Comparison of ENCODE assay signal across 8 mouse cellular contexts in the genomic region with DNA sequence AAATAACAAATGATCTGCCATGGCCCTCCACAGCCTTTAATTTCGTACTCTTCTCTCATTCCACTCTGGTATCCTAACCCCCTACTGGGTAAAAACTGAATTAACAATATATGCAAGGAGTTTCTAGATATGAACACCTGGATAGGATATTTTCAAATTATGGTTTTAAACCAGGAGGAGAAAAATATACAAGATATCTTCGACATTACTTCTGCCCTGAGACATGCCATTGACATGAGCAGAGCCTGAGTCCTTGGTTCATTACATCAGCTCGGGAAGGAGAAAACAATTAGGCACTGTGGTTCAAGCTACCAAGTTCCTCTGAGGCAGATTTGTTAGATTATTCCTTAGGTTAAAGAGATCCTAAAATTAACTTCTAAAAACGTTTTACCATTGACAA. TPM values are rescaled to one million over a fixed set of nuclear protein-coding genes. Genes with fewer than 3 reads are reported as not detected.
DNase-seq lines count a peak whose midpoint lies in the region; ATAC-seq and TF ChIP-seq lines count a peak whose summit lies in the region.

No protein-coding gene starts in this region.

- no peak for ATAC-seq in heart, embryonic 15.5 days (replicated peaks; ENCODE audit: insufficient number of reproducible peaks, insufficient read depth, low FRiP score, low read depth)
- no peak for ATAC-seq in forebrain, postnatal 0 days
- no peak for ATAC-seq in midbrain, embryonic 11.5 days (ENCODE audit: low FRiP score)

- peaks cover 54% of the 10 kb centered on the region for H3K79me2 ChIP-seq in MEL (ENCODE audit: control insufficient read depth, insufficient read depth, low read length, poor library complexity)

- TF ChIP-seq EP300 in MEL (IDR thresholded peaks at IDR 0.05; ENCODE audit: low read depth in 1 of 2, low read length in 2 of 2), result 0 out of 4 replicates have a peak, but pooled peaks of 1 of the 2 experiments have one; percentile 3

- H3K36me3 ChIP-seq in heart, embryonic 15.5 days, result no peaks in the 10 kb centered on the region
- H3K36me3 ChIP-seq in MEL (ENCODE audit: control insufficient read depth in 1 of 2, insufficient read depth in 2 of 2, low read length in 2 of 2), result peaks cover 17 to 38% of the 10 kb centered on the region in 2 experiments
- no peaks in the 10 kb centered on the region for H3K36me3 ChIP-seq in forebrain, postnatal 0 days (ENCODE audit: insufficient read depth)
- no peaks in the 10 kb centered on the region for H3K36me3 ChIP-seq in midbrain, embryonic 11.5 days (ENCODE audit: control insufficient read depth, insufficient read depth, low read length)

- intact Hi-C loops in heart, postnatal 36 days (cut with DNase I), result loop anchor here (2.0 kb wide), 1 partner anchor 75 kb away; no protein-coding TSS in a partner anchor

- H3K4me1 ChIP-seq in heart, embryonic 15.5 days (replicated peaks), result peaks cover 59% of the 10 kb centered on the region
- peaks cover 9 to 26% of the 10 kb centered on the region in 2 experiments; a peak in 3 of 4 replicates for H3K4me1 ChIP-seq in MEL (ENCODE audit: control insufficient read depth in 1 of 2, insufficient read depth in 2 of 2, low read length in 2 of 2)
- peaks cover 11% of the 10 kb centered on the region; the same call in 1 of the 2 replicates for H3K4me1 ChIP-seq in forebrain, postnatal 0 days (ENCODE audit: insufficient read depth)
- peaks cover 12% of the 10 kb centered on the region for H3K4me1 ChIP-seq in midbrain, embryonic 11.5 days (ENCODE audit: control insufficient read depth, insufficient read depth, low read length)

- H3K9me3 ChIP-seq in heart, embryonic 15.5 days (replicated peaks), result no peaks in the 10 kb centered on the region
- H3K9me3 ChIP-seq in MEL (replicated peaks; ENCODE audit: insufficient read depth, low read length), result no peaks in the 10 kb centered on the region
- no peaks in the 10 kb centered on the region for H3K9me3 ChIP-seq in forebrain, postnatal 0 days (ENCODE audit: low read length)
- no peaks in the 10 kb centered on the region for H3K9me3 ChIP-seq in midbrain, embryonic 11.5 days (ENCODE audit: control insufficient read depth, low read length)

- no peak for DNase-seq in heart, postnatal 36 days
- peak; percentile 66 for DNase-seq in MEL (ENCODE audit: low read depth, low spot score)
- DNase-seq in forebrain, postnatal 0 days, result no peak
- DNase-seq in midbrain, embryonic 11.5 days (ENCODE audit: low spot score, missing footprints), result peak; percentile 88
- no peak for DNase-seq in right cerebral cortex, postnatal 25 days
- no peak for DNase-seq in gastrocnemius, adult 18-20 months (ENCODE audit: low spot score)
- no peak for DNase-seq in layer of hippocampus, postnatal 10 days (ENCODE audit: low spot score in 2 of 2)

- peak overlapping the region; percentile 99 for H3K27ac ChIP-seq in heart, embryonic 15.5 days
- H3K27ac ChIP-seq in MEL (ENCODE audit: control insufficient read depth, low read depth, low read length), result peak overlapping the region; percentile 100
- peak overlapping the region; percentile 95 for H3K27ac ChIP-seq in forebrain, postnatal 0 days (ENCODE audit: low read depth, low read length)
- H3K27ac ChIP-seq in midbrain, embryonic 11.5 days (ENCODE audit: low read depth, low read length), result no peak overlapping the region

- peak overlapping the region; percentile 70 for H3K4me2 ChIP-seq in heart, embryonic 15.5 days
- peak overlapping the region; percentile 50 for H3K4me2 ChIP-seq in forebrain, postnatal 0 days (ENCODE audit: low read depth)
- H3K4me2 ChIP-seq in midbrain, embryonic 11.5 days, result peak overlapping the region; percentile 60

- TF ChIP-seq RAD21 in MEL (IDR thresholded peaks at IDR 0.05; ENCODE audit: low read depth, low read length), result no peak

- 9% methylated on average over 4 of the region's 4 CpGs for WGBS in heart, embryonic 15.5 days
- whole genome bisulfite sequencing in forebrain, postnatal 0 days, result 4% methylated on average over 4 of the region's 4 CpGs
- 12% methylated on average over 4 of the region's 4 CpGs for WGBS in midbrain, embryonic 11.5 days

- TF ChIP-seq CTCF in MEL (IDR thresholded peaks at IDR 0.05 in 2 of 3, conservative IDR thresholded peaks at IDR 0.05 in 1 of 3; ENCODE audit: control insufficient read depth in 1 of 3, insufficient read depth in 1 of 3, low read depth in 2 of 3, low read length in 3 of 3, poor library complexity in 1 of 3, severe bottlenecking in 1 of 3), result peak in 1 of 3 experiments; percentile 2; a peak in 1 of 6 replicates
- TF ChIP-seq CTCF in forebrain, postnatal 0 days (IDR thresholded peaks at IDR 0.05; ENCODE audit: low read depth), result peak; percentile 35

- peak overlapping the region; percentile 94 for H3K4me3 ChIP-seq in heart, embryonic 15.5 days
- peak overlapping the region; percentile 78 to 86 for H3K4me3 ChIP-seq in MEL (ENCODE audit: control insufficient read depth in 1 of 2, insufficient read depth in 1 of 2, low read depth in 2 of 2, low read length in 2 of 2)
- peak overlapping the region; percentile 98 for H3K4me3 ChIP-seq in forebrain, postnatal 0 days (ENCODE audit: low read depth, low read length)
- peak overlapping the region; percentile 91 for H3K4me3 ChIP-seq in midbrain, embryonic 11.5 days (ENCODE audit: low read depth, low read length)

- no peak; a peak in 1 of 4 replicates for TF ChIP-seq POLR2A in MEL (IDR thresholded peaks at IDR 0.05; ENCODE audit: control insufficient read depth in 1 of 2, insufficient read depth in 1 of 2, low read depth in 1 of 2, low read length in 2 of 2, poor library complexity in 1 of 2)

- H3K9ac ChIP-seq in heart, embryonic 15.5 days, result peak overlapping the region; percentile 95
- peak overlapping the region; percentile 94 for H3K9ac ChIP-seq in MEL (ENCODE audit: control insufficient read depth, low read depth, low read length, poor library complexity, severe bottlenecking)
- H3K9ac ChIP-seq in forebrain, postnatal 0 days, result peak overlapping the region; percentile 95
- peak overlapping the region; percentile 89 for H3K9ac ChIP-seq in midbrain, embryonic 11.5 days (ENCODE audit: low read length)

- H3K27me3 ChIP-seq in heart, embryonic 15.5 days, result no peaks in the 10 kb centered on the region
- H3K27me3 ChIP-seq in MEL (ENCODE audit: control insufficient read depth in 1 of 2, insufficient read depth in 2 of 2, low read length in 2 of 2), result no peaks in the 10 kb centered on the region
- H3K27me3 ChIP-seq in forebrain, postnatal 0 days (ENCODE audit: insufficient read depth, low read length), result no peaks in the 10 kb centered on the region
- H3K27me3 ChIP-seq in midbrain, embryonic 11.5 days (ENCODE audit: control insufficient read depth, insufficient read depth, low read length), result no peaks in the 10 kb centered on the region

TF ChIP-seq in MEL, 35 proteins besides CTCF, POLR2A, EP300 and RAD21:
- TF ChIP-seq SMC3 (IDR thresholded peaks at IDR 0.05; ENCODE audit: low read depth, low read length) (0 out of 2 replicates have a peak, but pooled peaks have one; percentile 2), CHD1 (IDR thresholded peaks at IDR 0.05; ENCODE audit: low read depth, low read length) (peak; percentile 98), TCF12 (IDR thresholded peaks at IDR 0.05; ENCODE audit: low read depth, low read length) (no peak; the same call in 1 of the 2 replicates), ZNF384 (IDR thresholded peaks at IDR 0.05; ENCODE audit: low read depth, low read length) (no peak), USF2 (IDR thresholded peaks at IDR 0.05; ENCODE audit: borderline replicate concordance in 1 of 2, insufficient read depth in 1 of 2, low read depth in 1 of 2, low read length in 2 of 2) (no peak), MAZ (IDR thresholded peaks at IDR 0.05; ENCODE audit: low read depth, low read length) (no peak)

RNA-seq across cellular contexts. Expression of gene Serinc3, which starts 0.9 kb away (rescaled TPM):
- 54.8 and 57.1 TPM in 2 replicates for polyA plus RNA-seq in heart, embryonic 15.5 days (2015; fragmentation: Nextera tagmentation; extraction: Ambion mirVana)
- total RNA-seq in heart, postnatal 36 days (2021), result 100 to 1,000 TPM; 316 to 421 TPM
- total RNA-seq in MEL (2012; rRNA removed), result 326 and 348 TPM in 2 replicates
- 100 to 1,000 TPM; 637 to 650 TPM for polyA plus RNA-seq in MEL (2012; ENCODE audit: insufficient read depth in 1 of 2, insufficient read length in 2 of 2, low read depth in 1 of 2, low replicate concordance in 2 of 2, missing spikeins in 1 of 2)
- total RNA-seq in forebrain, postnatal 0 days (2014; rRNA removed), result 81.9 and 98.2 TPM in 2 replicates
- polyA plus RNA-seq in forebrain, postnatal 0 days (2015; fragmentation: Nextera tagmentation; extraction: Ambion mirVana), result 26.4 and 31.7 TPM in 2 replicates
- 35.0 and 38.8 TPM in 2 replicates for polyA plus RNA-seq in midbrain, embryonic 11.5 days (2014; fragmentation: Nextera tagmentation; extraction: Ambion mirVana)
- 100 to 1,000 TPM; 103 to 119 TPM for total RNA-seq in gastrocnemius, adult 18-20 months (2021)
- 100 to 1,000 TPM; 168 to 196 TPM for total RNA-seq in layer of hippocampus, postnatal 10 days (2021)

RNA-seq across cellular contexts. Expression of gene Pkig, which starts 14.1 kb away (rescaled TPM):
- polyA plus RNA-seq in heart, embryonic 15.5 days (2015; fragmentation: Nextera tagmentation; extraction: Ambion mirVana), result 289 and 356 TPM in 2 replicates
- 100 to 1,000 TPM; 221 to 229 TPM for total RNA-seq in heart, postnatal 36 days (2021)
- 74.6 and 79.5 TPM in 2 replicates for total RNA-seq in MEL (2012; rRNA removed)
- 100 to 1,000 TPM in 1 of 2 experiments, not detected in 1; 160 TPM for polyA plus RNA-seq in MEL (2012; ENCODE audit: insufficient read depth in 1 of 2, insufficient read length in 2 of 2, low read depth in 1 of 2, low replicate concordance in 2 of 2, missing spikeins in 1 of 2)
- 114 and 138 TPM in 2 replicates for total RNA-seq in forebrain, postnatal 0 days (2014; rRNA removed)
- polyA plus RNA-seq in forebrain, postnatal 0 days (2015; fragmentation: Nextera tagmentation; extraction: Ambion mirVana), result 211 and 214 TPM in 2 replicates
- polyA plus RNA-seq in midbrain, embryonic 11.5 days (2014; fragmentation: Nextera tagmentation; extraction: Ambion mirVana), result 153 and 162 TPM in 2 replicates
- total RNA-seq in gastrocnemius, adult 18-20 months (2021), result 100 to 1,000 TPM; 113 to 126 TPM
- total RNA-seq in layer of hippocampus, postnatal 10 days (2021), result 10 to 100 TPM; 75.4 to 87.8 TPM

RNA-seq across cellular contexts. Expression of gene Ttpal, which starts 41.9 kb away (rescaled TPM):
- polyA plus RNA-seq in heart, embryonic 15.5 days (2015; fragmentation: Nextera tagmentation; extraction: Ambion mirVana), result 15.2 and 21.2 TPM in 2 replicates
- 10 to 100 TPM in 1 of 2 experiments, 1 to 10 TPM in 1; 9.9 to 11.6 TPM for total RNA-seq in heart, postnatal 36 days (2021)
- total RNA-seq in MEL (2012; rRNA removed), result 17.1 and 20.4 TPM in 2 replicates
- polyA plus RNA-seq in MEL (2012; ENCODE audit: insufficient read depth in 1 of 2, insufficient read length in 2 of 2, low read depth in 1 of 2, low replicate concordance in 2 of 2, missing spikeins in 1 of 2), result 10 to 100 TPM in 1 of 2 experiments, not detected in 1; 18.9 TPM
- 80.6 and 89.2 TPM in 2 replicates for total RNA-seq in forebrain, postnatal 0 days (2014; rRNA removed)
- 23.5 and 32.1 TPM in 2 replicates for polyA plus RNA-seq in forebrain, postnatal 0 days (2015; fragmentation: Nextera tagmentation; extraction: Ambion mirVana)
- polyA plus RNA-seq in midbrain, embryonic 11.5 days (2014; fragmentation: Nextera tagmentation; extraction: Ambion mirVana), result 39.9 and 44.5 TPM in 2 replicates
- total RNA-seq in gastrocnemius, adult 18-20 months (2021), result 1 to 10 TPM; 4.2 to 4.9 TPM
- total RNA-seq in layer of hippocampus, postnatal 10 days (2021), result 10 to 100 TPM; 51.4 to 51.8 TPM

Comparison
In these comparisons a context has a peak if more than half of its experiments do, and no peak if none do; other contexts are left out.
1. DNase-seq: peak in MEL (single experiment) and midbrain, embryonic 11.5 days (single experiment); none in heart, postnatal 36 days (0 of 2), forebrain, postnatal 0 days (single experiment), right cerebral cortex, postnatal 25 days (single experiment), gastrocnemius, adult 18-20 months (single experiment) and layer of hippocampus, postnatal 10 days (0 of 2).
2. Peak in every context shown above with its lines, with median percentiles within 50 percentile points of each other: H3K4me2 ChIP-seq, H3K4me3 ChIP-seq and H3K9ac ChIP-seq.